Mouse (Mus musculus): ENCODE measurements at regions not wholly inside any gene's neighbourhood (a gene's known extent, or its start where the extent isn't known, plus 50 kb on each side); places are given as distances from the start of the nearest gene placed in this dataset.

- DNase-seq, result peak; percentile 14 to 20
These were observed 543.6 kb downstream of the Slitrk5 start for GRCm38 (mm10) chr14:112218476-112218875.

- no peak for DNase-seq
These were observed 555.6 kb downstream of the Slitrk5 start for GRCm38 (mm10) chr14:112230461-112230860.

GRCm38 (mm10) chr14:112239529-112239928 lies 564.6 kb downstream of the Slitrk5 start:
- DNase-seq, result no peak

GRCm38 (mm10) chr14:112248165-112248564 lies 573.3 kb downstream of the Slitrk5 start:
- no peak for DNase-seq

GRCm38 (mm10) chr14:112298002-112298777 lies 623.3 kb downstream of the Slitrk5 start:
- DNase-seq, result no peak

- no peak for DNase-seq
These were observed 650.7 kb downstream of the Slitrk5 start for GRCm38 (mm10) chr14:112325602-112326001.

All from kidney, postnatal 4 days (tissue).